Mouse (Mus musculus): ENCODE measurements around the gene Galt. TPM values are rescaled to one million over a fixed set of nuclear protein-coding genes. Genes with fewer than 3 reads are reported as not detected.
"Not testable (repeated sequence)": the region's sequence is repeated elsewhere in the genome, so short reads cannot be mapped to it uniquely, and the experiment has no call there.

Gene Galt
- polyA plus RNA-seq, 1 experiment from 2014 or later, result 58.9 TPM

- H3K9ac ChIP-seq (ENCODE audit: low read depth, low read length); H3K27ac ChIP-seq (ENCODE audit: low read length); H3K4me3 ChIP-seq (ENCODE audit: low read depth, low read length); ATAC-seq; H3K36me3 ChIP-seq (ENCODE audit: control insufficient read depth, insufficient read depth, low read length); H3K9me3 ChIP-seq (replicated peaks; ENCODE audit: control insufficient read depth, low read length, poor library complexity, severe bottlenecking); H3K4me1 ChIP-seq (ENCODE audit: control insufficient read depth, insufficient read depth, low read length); H3K27me3 ChIP-seq (ENCODE audit: control insufficient read depth, insufficient read depth, low read depth, low read length); H3K4me2 ChIP-seq (ENCODE audit: low read length): not testable (repeated sequence)
- WGBS, result 17% methylated on average over 4 of the region's 9 CpGs
Observed at GRCm38 (mm10) chr4:41781271-41781670, 26.2 kb downstream of the Galt start.

GRCm38 (mm10) chr4:41781748-41782485, 26.9 kb downstream of the Galt start:
- not testable (repeated sequence) for H3K36me3 ChIP-seq (ENCODE audit: control insufficient read depth, insufficient read depth, low read length); ATAC-seq; H3K4me2 ChIP-seq (ENCODE audit: low read length); H3K4me3 ChIP-seq (ENCODE audit: low read depth, low read length); H3K9ac ChIP-seq (ENCODE audit: low read depth, low read length); H3K4me1 ChIP-seq (ENCODE audit: control insufficient read depth, insufficient read depth, low read length); H3K27me3 ChIP-seq (ENCODE audit: control insufficient read depth, insufficient read depth, low read depth, low read length); H3K27ac ChIP-seq (ENCODE audit: low read length); H3K9me3 ChIP-seq (replicated peaks; ENCODE audit: control insufficient read depth, low read length, poor library complexity, severe bottlenecking)
- WGBS, result 11% methylated on average over 9 of the region's 21 CpGs

- H3K9ac ChIP-seq (ENCODE audit: low read depth, low read length); H3K27me3 ChIP-seq (ENCODE audit: control insufficient read depth, insufficient read depth, low read depth, low read length); H3K4me1 ChIP-seq (ENCODE audit: control insufficient read depth, insufficient read depth, low read length); H3K27ac ChIP-seq (ENCODE audit: low read length); H3K9me3 ChIP-seq (replicated peaks; ENCODE audit: control insufficient read depth, low read length, poor library complexity, severe bottlenecking); H3K36me3 ChIP-seq (ENCODE audit: control insufficient read depth, insufficient read depth, low read length); H3K4me2 ChIP-seq (ENCODE audit: low read length); H3K4me3 ChIP-seq (ENCODE audit: low read depth, low read length); ATAC-seq: not testable (repeated sequence)
- WGBS, result 23% methylated on average over 3 of the region's 4 CpGs
Observed at GRCm38 (mm10) chr4:41782711-41783110, 27.7 kb downstream of the Galt start.

GRCm38 (mm10) chr4:41783197-41783596, 28.2 kb downstream of the Galt start:
- not testable (repeated sequence) for H3K4me3 ChIP-seq (ENCODE audit: low read depth, low read length); H3K27ac ChIP-seq (ENCODE audit: low read length); H3K4me1 ChIP-seq (ENCODE audit: control insufficient read depth, insufficient read depth, low read length); H3K9me3 ChIP-seq (replicated peaks; ENCODE audit: control insufficient read depth, low read length, poor library complexity, severe bottlenecking); H3K36me3 ChIP-seq (ENCODE audit: control insufficient read depth, insufficient read depth, low read length); ATAC-seq; H3K27me3 ChIP-seq (ENCODE audit: control insufficient read depth, insufficient read depth, low read depth, low read length); H3K4me2 ChIP-seq (ENCODE audit: low read length); H3K9ac ChIP-seq (ENCODE audit: low read depth, low read length)
- 20% methylated on average over 3 of the region's 3 CpGs for WGBS

Other genes starting within 250 kb of the Galt start
- gene 1110017D15Rik, start 237.9 kb upstream of the Galt start, polyA plus RNA-seq (2015; fragmentation: Nextera tagmentation; extraction: Ambion mirVana), result 15.1 and 18.5 TPM in 2 replicates
- gene Fam219a, start 185.7 kb upstream of the Galt start, polyA plus RNA-seq (2015; fragmentation: Nextera tagmentation; extraction: Ambion mirVana), result 16.4 and 21.7 TPM in 2 replicates
- gene Dnaic1, start 185.5 kb upstream of the Galt start, polyA plus RNA-seq (2015; fragmentation: Nextera tagmentation; extraction: Ambion mirVana), result 1.4 and 2.6 TPM in 2 replicates
- gene Enho, start 114.9 kb upstream of the Galt start, polyA plus RNA-seq (2015; fragmentation: Nextera tagmentation; extraction: Ambion mirVana), result 103 and 120 TPM in 2 replicates
- 28.1 and 28.3 TPM in 2 replicates for gene Cntfr, start 58.1 kb upstream of the Galt start, polyA plus RNA-seq (2015; fragmentation: Nextera tagmentation; extraction: Ambion mirVana)
- gene Il11ra1, start 55.2 kb upstream of the Galt start, polyA plus RNA-seq (2015; fragmentation: Nextera tagmentation; extraction: Ambion mirVana), result 31.5 and 36.3 TPM in 2 replicates
- 52.3 and 52.4 TPM in 2 replicates for gene Rpp25l, start 41.7 kb upstream of the Galt start, polyA plus RNA-seq (2015; fragmentation: Nextera tagmentation; extraction: Ambion mirVana)
- 295 and 313 TPM in 2 replicates for gene Dctn3, start 32.1 kb upstream of the Galt start, polyA plus RNA-seq (2015; fragmentation: Nextera tagmentation; extraction: Ambion mirVana)
- gene Arid3c, start 24.1 kb upstream of the Galt start, polyA plus RNA-seq (2015; fragmentation: Nextera tagmentation; extraction: Ambion mirVana), result 0.58 and 1.2 TPM in 2 replicates
- gene Sigmar1, start 929 bp downstream of the Galt start, polyA plus RNA-seq (2015; fragmentation: Nextera tagmentation; extraction: Ambion mirVana), result 57.3 and 65.1 TPM in 2 replicates
- 290 and 302 TPM in 2 replicates for gene Ccl27a, start 19.0 kb downstream of the Galt start, polyA plus RNA-seq (2015; fragmentation: Nextera tagmentation; extraction: Ambion mirVana)
- gene Gm21541, start 148.4 kb downstream of the Galt start, polyA plus RNA-seq (2015; fragmentation: Nextera tagmentation; extraction: Ambion mirVana), result not detected in 2 replicates
- gene Gm20878, start 186.3 kb downstream of the Galt start, polyA plus RNA-seq (2015; fragmentation: Nextera tagmentation; extraction: Ambion mirVana), result 13.8 and 14.3 TPM in 2 replicates
- gene Fam205a4, start 210.8 kb downstream of the Galt start, polyA plus RNA-seq (2015; fragmentation: Nextera tagmentation; extraction: Ambion mirVana), result 1.7 and 2.1 TPM in 2 replicates